Mouse (Mus musculus) cerebellum, adult 11 months (tissue): ENCODE measurements at regions not wholly inside any gene's neighbourhood (a gene's known extent, or its start where the extent isn't known, plus 50 kb on each side); places are given as distances from the start of the nearest gene placed in this dataset.
"Not testable (repeated sequence)": the region's sequence is repeated elsewhere in the genome, so short reads cannot be mapped to it uniquely, and the experiment has no call there.

Experiments
- DNase-seq: peaks from one replicate; pipeline ENCODE4 v3.0.0; 2022

DNA sequence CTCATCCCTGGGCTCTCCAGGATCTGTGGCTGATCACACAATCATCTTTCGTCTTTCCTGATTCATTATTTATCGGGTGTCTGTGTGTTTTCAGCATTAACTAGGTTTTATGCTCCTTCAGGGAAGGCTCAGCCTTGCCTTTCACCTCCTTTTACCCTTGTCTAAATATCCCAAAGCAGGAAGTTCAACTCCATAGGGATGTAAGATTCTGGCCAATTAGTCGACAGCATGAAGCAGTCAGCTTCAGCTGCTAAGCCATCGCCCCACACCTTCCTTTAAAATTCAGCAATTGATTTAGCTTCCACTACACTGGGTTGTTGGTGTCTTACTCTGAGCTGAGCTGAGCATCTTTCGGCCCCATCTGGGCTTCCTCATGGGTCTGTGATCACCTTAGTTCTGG lies 230.9 kb upstream of the Dpp6 start:
- no peak for DNase-seq

DNA sequence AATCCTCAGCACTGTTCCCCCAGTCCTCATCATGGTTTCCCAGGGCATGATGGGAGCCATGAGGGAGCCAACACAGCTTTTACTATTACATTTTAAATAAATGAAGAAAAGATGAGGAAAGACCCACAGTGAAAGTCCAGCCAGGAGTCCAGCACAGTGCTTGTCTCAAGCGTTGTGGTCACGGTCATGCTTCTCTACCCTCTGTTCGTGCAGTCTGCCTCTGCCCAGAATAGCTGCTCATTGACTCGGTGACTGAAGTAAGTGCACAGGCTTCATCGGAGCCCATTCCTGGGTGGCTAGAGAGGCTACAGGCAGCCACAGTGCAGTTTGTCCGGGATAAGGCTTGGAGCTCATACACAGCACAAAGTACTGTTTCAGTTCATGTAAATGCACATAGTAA lies 226.1 kb upstream of the Dpp6 start:
- DNase-seq: no peak

DNA sequence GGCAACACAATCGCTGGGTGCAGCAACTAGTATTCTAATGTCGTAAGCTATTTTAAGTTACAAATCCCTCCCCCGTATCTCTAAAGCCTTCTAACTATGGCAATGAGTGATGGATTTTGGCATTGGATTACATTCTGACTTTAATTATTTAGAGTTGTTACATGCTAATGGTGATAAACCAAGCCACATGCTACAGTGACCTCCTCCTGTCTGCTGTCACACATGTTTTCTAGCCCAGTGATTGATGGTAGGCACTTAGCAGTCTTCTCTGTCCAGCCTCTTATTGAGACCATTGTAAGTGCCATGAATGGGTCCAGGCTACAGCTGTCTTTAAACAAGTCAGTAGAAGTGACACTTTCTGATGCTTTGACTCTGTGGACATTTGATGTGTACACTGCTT lies 224.7 kb upstream of the Dpp6 start:
- DNase-seq: no peak

GRCm38 (mm10) chr5:26597991-26598390 lies 219.0 kb upstream of the Dpp6 start:
- DNase-seq: no peak

- no peak for DNase-seq
Observed at GRCm38 (mm10) chr5:26619272-26619671, 197.7 kb upstream of the Dpp6 start.

- DNase-seq: no peak
Observed at GRCm38 (mm10) chr5:26622116-26622515, 194.9 kb upstream of the Dpp6 start.

GRCm38 (mm10) chr5:26671478-26671877 lies 145.5 kb upstream of the Dpp6 start:
- DNase-seq: no peak

DNA sequence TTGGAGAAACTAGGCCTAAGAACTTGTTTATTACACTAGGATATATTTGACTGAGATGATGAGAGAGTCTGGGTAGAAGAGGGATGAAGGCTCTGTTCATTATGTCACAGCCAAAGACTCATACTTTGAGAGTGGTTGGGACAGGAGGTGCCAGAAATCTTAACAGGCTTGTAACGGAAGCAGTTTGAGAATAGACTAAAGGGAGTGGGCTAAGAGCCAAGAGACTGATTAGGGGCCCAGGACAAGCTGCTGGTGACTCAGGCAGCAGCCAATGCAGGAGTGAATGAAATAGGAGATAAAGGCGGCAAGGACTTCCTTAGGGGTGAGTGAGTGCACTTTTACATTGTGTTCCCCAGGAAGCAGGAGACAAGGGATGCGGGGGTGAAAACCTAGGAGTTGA lies 127.2 kb upstream of the Dpp6 start:
- DNase-seq: no peak

DNA sequence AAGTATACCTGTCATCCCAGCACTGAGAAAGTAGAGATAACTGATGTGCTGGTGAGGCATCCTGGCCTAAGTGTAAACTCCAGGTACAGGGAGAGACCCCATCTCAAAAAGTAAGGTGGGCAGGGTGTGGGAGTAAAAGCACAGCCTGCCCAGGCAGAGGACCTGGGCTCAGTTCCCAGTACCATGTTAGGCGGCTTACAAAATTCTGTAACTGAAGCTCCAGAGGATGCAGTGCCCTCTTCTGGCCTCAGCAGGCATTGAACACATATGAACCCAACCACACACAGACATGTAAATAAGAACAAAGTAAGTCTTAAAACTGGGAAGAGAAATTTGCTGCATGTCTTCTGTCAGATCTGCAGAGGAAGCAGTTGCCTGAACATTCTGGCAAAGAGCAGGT lies 125.9 kb upstream of the Dpp6 start:
- no peak for DNase-seq

DNA sequence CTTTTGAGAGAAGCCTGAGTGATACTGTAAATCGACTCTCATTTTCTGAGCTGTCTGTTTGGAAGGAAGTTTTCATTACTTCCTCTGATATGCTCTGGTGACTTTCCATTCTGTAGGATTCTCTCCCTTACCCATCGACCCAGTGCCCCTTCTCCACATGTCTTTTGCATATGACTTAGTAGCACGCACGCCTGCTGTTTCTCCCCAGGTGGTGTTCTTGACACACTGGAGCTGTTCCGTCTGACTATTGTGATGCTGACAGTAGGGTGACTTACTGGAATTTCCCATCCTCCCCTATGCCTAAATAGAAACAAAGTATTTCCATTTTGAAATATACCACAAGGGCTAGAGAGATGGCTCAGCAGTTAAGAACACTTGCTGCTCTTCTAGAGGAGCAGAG lies 125.0 kb upstream of the Dpp6 start:
- DNase-seq: no peak

GRCm38 (mm10) chr5:26703621-26704020 lies 113.4 kb upstream of the Dpp6 start:
- DNase-seq: not testable (repeated sequence)

GRCm38 (mm10) chr5:26707661-26708060 lies 109.3 kb upstream of the Dpp6 start:
- DNase-seq: no peak

- no peak for DNase-seq
Observed at GRCm38 (mm10) chr5:26724491-26724890, 92.5 kb upstream of the Dpp6 start.

DNA sequence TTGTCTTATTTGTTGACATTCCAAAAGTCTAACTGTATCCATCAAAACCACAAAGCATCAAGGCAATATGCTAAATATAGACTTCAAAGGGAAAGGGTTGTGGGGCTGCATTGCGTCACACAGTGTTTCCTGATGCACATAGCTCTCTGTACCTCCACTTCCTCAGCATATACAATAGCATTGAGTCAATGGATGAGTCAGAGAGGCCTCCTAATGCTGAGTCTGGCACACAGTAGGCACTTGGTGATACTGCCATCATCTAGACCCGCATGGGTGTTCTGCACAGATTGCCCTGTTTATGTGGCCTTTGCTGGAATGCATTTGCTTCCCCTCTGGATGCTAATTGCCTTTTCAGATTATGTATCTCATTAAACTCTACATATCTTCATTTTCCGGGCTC lies 91.0 kb upstream of the Dpp6 start:
- DNase-seq: no peak

DNA sequence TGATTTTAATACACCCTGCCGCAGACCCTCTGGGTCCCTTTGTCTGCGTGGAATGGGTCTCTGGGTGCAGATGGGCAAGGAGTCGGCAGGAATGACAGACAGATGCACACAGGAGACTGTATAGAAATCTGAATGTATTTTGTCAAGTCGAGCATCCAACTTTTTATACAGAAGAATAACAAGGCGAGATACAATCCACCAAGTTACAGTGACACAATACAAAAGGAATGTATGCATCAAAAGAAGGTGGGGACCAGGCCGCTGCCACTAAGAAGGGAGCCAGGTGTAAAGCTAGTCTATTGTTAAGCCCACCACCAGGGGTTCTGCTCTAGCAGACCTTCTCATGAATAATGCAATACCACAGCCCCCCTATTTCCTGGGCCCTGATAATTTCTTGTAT lies 65.8 kb upstream of the Dpp6 start:
- DNase-seq: not testable (repeated sequence)

- DNase-seq: not testable (repeated sequence)
Observed at GRCm38 (mm10) chr5:26751601-26752305, 65.2 kb upstream of the Dpp6 start.

DNA sequence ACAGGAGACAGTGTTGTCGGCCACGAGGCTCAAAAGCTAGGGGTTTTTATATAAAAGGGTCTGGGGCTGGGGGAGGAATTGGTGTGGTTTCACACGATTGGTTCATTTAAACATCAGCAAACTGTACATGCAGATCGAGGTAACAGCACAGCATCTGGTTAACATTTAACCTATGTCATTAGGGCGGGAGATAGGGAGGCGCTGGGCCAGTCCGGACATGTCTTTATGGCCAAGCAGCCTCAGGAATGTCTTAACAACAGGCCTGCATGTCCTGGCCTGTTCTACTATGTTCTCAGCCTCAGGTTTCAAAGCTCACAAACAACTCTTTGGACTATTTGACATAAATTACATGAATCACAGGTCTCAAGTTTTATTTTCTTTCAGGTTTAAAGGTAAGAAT lies 62.9 kb upstream of the Dpp6 start:
- not testable (repeated sequence) for DNase-seq
